Mouse (Mus musculus) regulatory T cell (primary cell): ENCODE results near the gene Mrm2.

ENCODE experiments used
- in situ Hi-C: fragments of 300-600 bp; cut with MboI, MseI; formaldehyde crosslinking; loops from one replicate; pipeline ENCODE4 v1.15.1; 2025; ENCODE audit warnings: high pct_unique_total_duplicates

Mrm2 gene

GRCm38 (mm10) chr5:140280205-140280604 is 51.5 kb downstream of the Mrm2 start:
- in situ Hi-C loops = no loop called here
